Mouse (Mus musculus): Measurements from ENCODE around the gene Cyp2u1.
"Not testable (repeated sequence)": the region's sequence is repeated elsewhere in the genome, so short reads cannot be mapped to it uniquely, and the experiment has no call there.

The Cyp2u1 gene

DNA sequence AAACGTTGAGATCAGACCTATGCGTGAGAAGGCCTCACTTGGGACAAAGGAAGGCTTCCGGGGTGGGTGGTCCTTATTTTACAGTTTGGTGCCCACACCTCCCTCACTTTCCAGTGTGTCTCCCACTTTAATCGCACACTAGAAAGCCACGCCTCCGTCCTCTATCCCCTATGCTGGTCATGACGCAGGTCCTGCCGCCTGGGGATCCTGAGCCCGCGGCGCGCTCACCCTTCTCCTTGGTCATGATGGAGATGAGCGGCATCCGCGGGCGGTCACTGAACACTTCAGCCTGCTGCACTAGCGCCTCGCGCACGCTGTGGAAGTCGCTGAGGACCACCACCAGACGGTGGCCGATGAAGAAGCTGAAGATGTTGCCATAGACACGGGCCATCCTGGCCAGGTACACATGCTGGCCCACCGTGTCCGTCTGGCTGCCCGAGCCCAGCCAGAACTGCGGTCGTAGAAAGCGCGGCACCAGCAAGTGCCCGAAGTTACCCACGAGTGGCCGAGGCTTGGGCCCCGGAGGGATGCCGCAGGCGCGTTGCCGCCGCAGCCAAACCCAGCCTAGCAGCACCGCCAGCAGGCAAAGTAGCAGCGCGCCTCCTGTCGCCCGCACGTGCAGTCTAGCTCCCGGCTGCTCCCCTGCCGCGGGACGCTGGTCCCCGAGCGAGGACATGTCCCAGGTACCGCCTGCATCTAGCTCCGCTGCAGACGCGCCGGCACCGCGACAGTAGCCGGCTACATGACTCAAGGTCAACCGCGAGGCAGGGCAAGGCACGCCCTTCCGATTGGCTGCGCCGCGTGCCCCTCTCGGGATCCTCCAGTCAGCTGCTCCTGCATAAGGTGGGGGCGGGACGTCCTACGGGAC is at the start of gene Cyp2u1:
Cyp2u1 (minus strand) TSS at position 776 of the 868 bp plus-strand sequence.
- ATAC-seq (ENCODE audit: insufficient number of reproducible peaks, low FRiP score, low TSS enrichment) = peak; percentile 97

DNA sequence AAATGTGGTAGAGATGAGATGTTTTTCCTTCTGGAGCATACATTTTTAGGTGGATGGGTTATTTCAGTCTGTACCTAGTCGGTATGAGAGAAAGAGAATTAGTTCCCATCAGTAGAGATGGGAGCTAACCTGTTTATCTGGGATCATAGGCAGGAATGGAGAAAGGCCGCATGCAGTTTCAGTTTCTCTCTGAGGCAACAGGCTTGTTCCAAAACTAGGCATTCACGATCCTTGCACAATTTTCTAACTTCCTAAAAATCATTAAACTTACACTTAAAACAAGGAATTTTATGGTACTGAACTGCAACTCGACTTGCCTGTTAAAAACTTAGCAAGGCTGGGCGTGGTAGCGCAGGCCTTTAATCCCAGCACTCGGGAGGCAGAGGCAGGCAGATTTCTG is 47.5 kb upstream of the Cyp2u1 start:
- ATAC-seq (ENCODE audit: insufficient number of reproducible peaks, low FRiP score, low TSS enrichment) = no peak

DNA sequence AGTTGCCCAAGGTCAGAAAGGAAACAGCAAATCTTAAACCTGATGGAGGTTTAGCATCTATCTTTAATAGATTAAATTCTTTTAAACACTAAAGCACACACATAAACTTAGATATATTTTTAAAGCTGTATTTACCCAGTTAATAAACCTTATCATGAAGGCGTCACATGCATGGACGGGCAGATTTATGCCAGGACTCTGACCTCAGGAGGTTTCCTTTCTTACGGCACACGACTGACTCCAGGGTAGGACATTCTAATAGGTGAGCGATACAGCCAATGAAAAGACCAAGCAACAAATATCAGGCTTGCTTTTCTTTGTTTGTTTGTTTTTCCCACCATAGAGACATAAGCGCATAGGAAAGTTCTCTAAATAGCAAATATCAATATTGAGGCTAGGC is 46.0 kb upstream of the Cyp2u1 start:
- no peak for ATAC-seq (ENCODE audit: insufficient number of reproducible peaks, low FRiP score, low TSS enrichment)

DNA sequence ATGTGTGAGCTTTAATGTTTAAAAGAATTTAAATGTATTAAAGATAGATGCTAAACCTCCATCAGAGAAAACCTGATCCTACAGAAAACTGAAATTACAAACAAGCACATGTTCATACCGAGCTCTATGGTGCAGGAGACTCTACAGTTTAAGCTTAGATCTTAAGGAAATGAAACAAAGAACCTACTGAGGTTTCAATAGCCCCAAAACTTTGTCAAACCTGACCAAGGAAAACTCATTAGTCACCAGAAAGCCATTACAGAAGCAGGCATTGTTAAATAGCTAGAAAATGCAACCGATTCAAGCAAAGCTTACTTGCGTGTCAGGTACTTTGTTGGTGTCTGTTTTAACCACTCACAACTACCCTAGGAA is 45.5 kb upstream of the Cyp2u1 start:
- no peak for ATAC-seq (ENCODE audit: insufficient number of reproducible peaks, low FRiP score, low TSS enrichment)

DNA sequence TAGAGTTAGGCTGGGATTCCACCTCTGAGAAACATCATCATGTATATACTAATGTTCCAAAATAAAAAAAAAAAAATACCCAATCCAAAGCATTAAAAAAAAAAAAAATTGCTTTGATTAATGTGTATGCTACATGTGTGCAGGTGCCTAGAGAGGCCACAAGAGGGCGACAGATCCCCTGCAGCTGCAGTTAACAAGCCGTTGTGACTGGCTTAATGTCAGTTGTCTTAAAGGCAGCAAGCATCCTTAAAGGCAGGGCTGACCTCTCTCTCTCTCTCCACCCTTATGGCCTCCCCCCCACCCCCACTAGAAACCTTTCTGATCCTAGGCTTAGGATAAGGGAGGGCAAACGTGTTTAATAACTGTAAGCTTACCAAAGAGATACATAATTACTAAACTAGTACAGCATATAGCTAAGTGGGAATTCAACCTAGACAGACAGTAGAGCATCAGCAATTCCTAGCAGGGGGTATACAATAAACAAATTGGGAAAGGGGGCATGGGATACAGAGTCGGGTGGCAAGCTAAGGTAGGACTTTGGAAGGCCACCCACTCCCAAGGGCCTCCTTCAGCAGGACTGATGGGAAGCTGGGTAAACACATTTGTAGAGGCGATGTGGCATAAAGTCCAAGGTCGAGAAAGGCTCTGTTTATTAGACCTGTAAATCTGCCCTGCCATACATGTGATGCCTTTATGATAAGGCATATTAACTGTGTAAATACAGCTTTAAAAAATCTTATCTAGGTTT is 45.0 kb upstream of the Cyp2u1 start:
- no peak for ATAC-seq (ENCODE audit: insufficient number of reproducible peaks, low FRiP score, low TSS enrichment)

DNA sequence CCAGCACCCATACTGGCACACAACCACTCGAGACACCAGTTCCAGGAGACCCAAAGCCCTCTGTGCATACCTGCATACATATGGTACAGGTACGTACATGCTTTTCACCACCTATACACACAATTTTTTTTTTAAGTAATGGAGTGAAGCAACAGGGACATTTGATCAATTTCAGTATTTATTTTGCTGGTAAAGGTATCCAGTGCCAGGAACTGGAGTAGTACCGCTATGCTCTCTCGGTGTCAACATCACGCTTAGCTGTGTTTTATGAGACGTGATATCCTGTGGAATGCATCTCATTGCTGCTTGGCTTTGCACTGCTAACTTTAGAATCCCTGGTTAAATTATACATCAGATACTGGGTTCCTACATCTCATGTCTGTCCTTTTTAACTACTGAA is 42.9 kb upstream of the Cyp2u1 start:
- no peak for ATAC-seq (ENCODE audit: insufficient number of reproducible peaks, low FRiP score, low TSS enrichment)

DNA sequence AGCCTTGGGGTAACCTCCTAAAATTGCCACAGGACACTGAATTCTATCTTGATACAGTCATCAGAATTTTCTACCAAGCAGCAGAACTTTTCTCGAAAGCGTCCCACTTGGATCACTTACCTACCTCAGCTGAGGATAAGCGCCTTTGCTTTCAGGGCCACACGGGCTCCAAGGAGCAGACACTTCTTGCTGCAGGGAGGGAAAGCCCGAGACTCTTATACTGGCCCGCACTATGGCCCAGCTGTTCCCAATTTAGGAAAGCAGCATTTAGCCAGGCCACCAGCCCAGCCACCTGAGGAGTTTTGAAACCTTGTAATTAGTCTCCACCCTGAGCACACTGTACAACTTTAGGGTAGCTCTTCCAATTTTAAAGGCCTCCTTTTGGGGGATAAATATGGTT is 40.3 kb upstream of the Cyp2u1 start:
- ATAC-seq (ENCODE audit: insufficient number of reproducible peaks, low FRiP score, low TSS enrichment) = no peak

DNA sequence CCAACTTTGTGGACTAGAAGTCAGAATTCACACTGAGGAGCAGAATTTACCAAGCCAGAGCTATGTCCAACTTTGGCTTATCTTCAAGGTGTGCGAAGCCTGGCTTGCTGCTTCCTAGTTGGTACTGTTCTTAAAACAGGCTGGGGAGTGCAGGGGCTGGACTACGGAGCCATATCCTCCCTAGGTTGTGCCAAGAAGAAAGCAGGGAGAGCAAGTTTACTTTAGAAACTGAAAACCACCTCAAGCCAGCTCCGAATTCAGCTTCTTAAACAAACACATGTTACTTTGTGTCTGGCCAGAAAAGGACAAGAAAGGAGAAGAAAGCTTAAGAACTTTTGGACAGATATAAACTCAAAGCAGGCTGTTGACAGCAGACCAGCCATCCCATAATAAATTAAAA is 37.9 kb upstream of the Cyp2u1 start:
- no peak for ATAC-seq (ENCODE audit: insufficient number of reproducible peaks, low FRiP score, low TSS enrichment)

DNA sequence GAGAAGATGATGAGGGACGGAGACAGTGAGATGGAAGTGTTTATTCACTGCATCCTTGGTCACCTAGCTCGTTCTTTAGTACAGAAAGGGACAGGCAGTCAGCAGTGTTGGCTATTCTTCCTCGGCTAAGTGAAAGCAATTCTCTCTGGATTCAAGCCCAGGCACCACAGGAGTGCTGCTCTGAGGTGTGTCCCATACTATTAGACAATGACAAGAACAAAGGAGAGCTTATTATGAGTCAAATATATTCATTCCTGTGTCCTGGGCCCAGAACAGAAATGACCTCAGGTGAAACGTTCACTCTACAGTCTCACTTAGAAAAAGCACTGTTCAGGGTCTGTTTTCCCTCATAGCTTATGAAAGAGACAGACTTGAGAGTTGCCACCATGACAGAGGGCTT is 36.3 kb upstream of the Cyp2u1 start:
- no peak for ATAC-seq (ENCODE audit: insufficient number of reproducible peaks, low FRiP score, low TSS enrichment)

DNA sequence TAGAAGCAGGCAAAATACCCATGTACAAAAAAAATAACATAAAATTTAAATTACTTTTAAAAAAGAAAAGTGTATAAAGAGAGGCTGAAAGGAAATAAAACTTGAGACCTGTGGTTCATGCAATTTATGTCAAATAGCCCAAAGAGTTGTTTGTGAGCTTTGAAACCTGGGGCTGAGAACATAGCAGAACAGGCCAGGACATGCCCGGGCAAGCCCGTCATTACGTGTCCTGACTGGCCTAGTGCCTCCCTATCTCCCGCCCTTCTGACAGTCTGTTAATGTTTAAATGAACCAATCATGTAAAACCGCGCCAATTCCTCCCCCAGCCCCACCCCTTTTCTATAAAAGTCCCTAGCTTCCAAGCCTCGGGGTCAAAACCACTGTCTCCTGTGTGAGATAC is 34.7 kb upstream of the Cyp2u1 start:
- not testable (repeated sequence) for ATAC-seq (ENCODE audit: insufficient number of reproducible peaks, low FRiP score, low TSS enrichment)

- ATAC-seq (ENCODE audit: insufficient number of reproducible peaks, low FRiP score, low TSS enrichment) = no peak
These were observed 33.6 kb upstream of the Cyp2u1 start for GRCm38 (mm10) chr3:131336629-131337028.

DNA sequence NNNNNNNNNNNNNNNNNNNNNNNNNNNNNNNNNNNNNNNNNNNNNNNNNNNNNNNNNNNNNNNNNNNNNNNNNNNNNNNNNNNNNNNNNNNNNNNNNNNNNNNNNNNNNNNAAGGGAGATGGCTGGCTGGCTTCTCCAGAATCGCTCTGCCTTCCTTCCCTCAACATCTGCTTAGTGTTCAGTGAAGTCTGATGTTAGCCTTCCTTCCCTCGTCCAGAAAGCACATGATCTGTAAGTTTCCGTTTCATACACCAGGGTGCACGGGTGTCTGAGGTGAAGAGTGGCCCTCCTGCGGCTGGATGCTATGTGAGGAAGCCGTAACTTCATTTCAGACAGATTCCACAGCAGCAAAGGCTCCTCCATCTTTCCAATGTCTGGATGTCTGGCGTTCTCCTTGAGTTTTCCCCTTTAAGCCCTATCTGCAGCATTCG is 32.1 kb upstream of the Cyp2u1 start:
- ATAC-seq (ENCODE audit: insufficient number of reproducible peaks, low FRiP score, low TSS enrichment) = no peak

- ATAC-seq (ENCODE audit: insufficient number of reproducible peaks, low FRiP score, low TSS enrichment) = no peak
These were observed 24.2 kb upstream of the Cyp2u1 start for GRCm38 (mm10) chr3:131327189-131327588.

DNA sequence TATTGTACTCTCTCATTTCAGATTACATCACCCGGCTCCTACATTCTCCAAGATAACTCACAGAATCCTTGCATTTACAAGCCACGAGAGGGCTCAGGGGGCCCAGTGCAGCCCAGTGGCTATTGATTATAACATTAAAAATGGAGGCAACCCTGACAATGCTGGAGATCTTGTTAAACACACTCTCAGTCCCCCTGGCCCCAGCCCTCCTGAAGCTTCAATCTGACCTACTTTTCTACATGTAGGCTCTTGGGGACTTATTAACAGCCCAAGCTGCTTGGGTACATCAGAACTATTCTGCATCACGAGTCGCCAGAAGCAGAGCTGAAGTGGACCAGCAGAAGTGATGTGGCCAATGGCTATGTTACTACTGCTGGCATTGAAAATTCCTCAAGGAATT is 23.6 kb upstream of the Cyp2u1 start:
- ATAC-seq (ENCODE audit: insufficient number of reproducible peaks, low FRiP score, low TSS enrichment) = no peak

- no peak for ATAC-seq (ENCODE audit: insufficient number of reproducible peaks, low FRiP score, low TSS enrichment)
These were observed 19.2 kb upstream of the Cyp2u1 start for GRCm38 (mm10) chr3:131322081-131322815.

DNA sequence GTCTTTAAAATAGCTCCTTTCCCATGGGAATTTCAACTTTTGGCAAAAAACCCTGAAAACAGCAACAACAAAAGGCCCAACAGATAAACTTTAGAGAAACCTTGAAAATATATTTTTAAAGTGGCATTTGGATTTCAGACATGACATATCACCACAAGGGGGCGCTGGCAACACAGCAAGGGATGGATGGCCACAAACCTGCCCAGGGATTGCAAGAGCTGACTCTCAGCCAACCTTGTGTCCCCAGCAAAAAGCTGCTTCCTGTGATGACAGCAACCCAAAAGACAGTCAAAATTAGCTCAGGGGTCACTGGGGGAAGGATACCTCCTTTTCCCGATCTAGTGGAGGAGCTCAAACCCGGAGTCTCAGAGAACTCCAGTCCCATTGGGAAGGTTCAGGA is 17.2 kb upstream of the Cyp2u1 start:
- ATAC-seq (ENCODE audit: insufficient number of reproducible peaks, low FRiP score, low TSS enrichment) = peak; percentile 76

- ATAC-seq (ENCODE audit: insufficient number of reproducible peaks, low FRiP score, low TSS enrichment) = no peak
These were observed 15.2 kb upstream of the Cyp2u1 start for GRCm38 (mm10) chr3:131318211-131318610.

GRCm38 (mm10) chr3:131317126-131317525 is 14.1 kb upstream of the Cyp2u1 start:
- no peak for ATAC-seq (ENCODE audit: insufficient number of reproducible peaks, low FRiP score, low TSS enrichment)

DNA sequence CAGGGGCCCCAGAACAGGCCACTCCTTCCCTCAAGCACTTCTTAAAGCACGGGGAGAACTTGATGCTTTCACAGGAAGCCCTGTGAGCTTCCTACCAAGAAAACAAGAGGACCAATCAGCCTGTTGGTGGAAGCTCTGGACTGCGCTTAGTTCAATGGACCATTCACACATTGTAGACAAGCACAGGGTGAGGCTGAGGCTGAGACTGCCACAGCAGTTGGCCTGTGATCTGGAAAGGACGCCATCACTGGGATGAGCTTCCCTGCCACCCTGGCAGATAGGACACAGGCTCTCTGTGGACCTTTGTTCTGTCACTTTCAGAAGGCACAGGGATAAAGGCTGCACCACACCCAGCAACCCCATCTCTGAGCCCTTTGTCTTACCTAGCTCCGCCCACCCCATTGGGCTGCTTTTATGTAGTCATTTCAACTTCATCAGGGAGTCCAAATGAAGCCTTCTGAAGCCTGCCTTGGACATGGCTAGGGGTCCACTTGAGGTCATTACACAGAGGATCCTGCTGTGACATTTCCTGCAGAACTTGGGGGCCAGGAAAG is 13.0 kb upstream of the Cyp2u1 start:
- no peak for ATAC-seq (ENCODE audit: insufficient number of reproducible peaks, low FRiP score, low TSS enrichment)

GRCm38 (mm10) chr3:131312340-131312739 is 9.3 kb upstream of the Cyp2u1 start:
- ATAC-seq (ENCODE audit: insufficient number of reproducible peaks, low FRiP score, low TSS enrichment) = no peak

- ATAC-seq (ENCODE audit: insufficient number of reproducible peaks, low FRiP score, low TSS enrichment) = no peak
These were observed 7.5 kb upstream of the Cyp2u1 start for GRCm38 (mm10) chr3:131310572-131310971.
